ENCODE assay signal across 9 mouse cellular contexts in the genomic region with DNA sequence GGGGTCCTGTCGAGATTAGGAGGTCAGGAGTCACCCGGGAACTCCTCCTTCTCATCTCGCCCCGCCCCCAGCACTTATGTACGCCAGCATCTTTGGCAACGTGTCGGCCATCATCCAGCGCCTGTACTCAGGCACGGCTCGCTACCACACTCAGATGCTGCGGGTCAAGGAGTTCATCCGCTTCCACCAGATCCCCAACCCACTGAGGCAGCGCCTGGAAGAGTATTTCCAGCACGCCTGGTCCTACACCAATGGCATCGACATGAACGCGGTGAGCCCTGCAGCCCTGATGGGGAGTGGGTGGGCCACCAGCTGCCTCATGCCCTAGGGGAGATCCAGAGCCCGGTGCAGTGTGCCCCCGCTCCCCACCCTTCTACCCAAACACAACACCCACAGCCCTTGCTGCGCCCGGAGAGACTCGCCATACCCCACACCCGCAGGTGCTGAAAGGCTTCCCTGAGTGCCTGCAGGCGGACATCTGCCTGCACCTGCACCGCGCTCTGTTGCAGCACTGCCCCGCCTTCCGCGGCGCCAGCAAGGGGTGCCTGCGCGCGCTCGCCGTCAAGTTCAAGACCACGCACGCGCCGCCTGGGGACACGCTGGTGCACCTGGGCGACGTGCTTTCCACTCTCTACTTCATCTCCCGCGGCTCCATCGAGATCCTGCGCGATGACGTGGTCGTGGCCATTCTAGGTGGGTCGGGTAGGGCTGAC. TPM values are rescaled to one million over a fixed set of nuclear protein-coding genes. Genes with fewer than 3 reads are reported as not detected.
DNase-seq lines count a peak whose midpoint lies in the region; ATAC-seq and TF ChIP-seq lines count a peak whose summit lies in the region.
"Had no signal": no experiment of that assay in that cellular context is flagged by ENCODE, and none has a peak within 500 bp of the region (broad histone marks: within the 10 kb centered on the region; RNA-seq: fewer than 3 reads in every experiment).

No protein-coding gene starts in this region.

- H3K4me1 ChIP-seq in heart, embryonic 12.5 days (replicated peaks), result peaks cover 8% of the 10 kb centered on the region
- 0 out of 2 replicates have a peak, but pooled peaks cover 4% of the 10 kb centered on the region for H3K4me1 ChIP-seq in forebrain, postnatal 0 days (ENCODE audit: insufficient read depth)
- H3K4me1 ChIP-seq in neural tube, embryonic 12.5 days, result peaks cover 10% of the 10 kb centered on the region

- no peak overlapping the region for H3K27ac ChIP-seq in heart, embryonic 12.5 days (ENCODE audit: poor library complexity, severe bottlenecking)
- peak overlapping the region; percentile 69 for H3K27ac ChIP-seq in forebrain, postnatal 0 days (ENCODE audit: low read depth, low read length)
- no peak overlapping the region for H3K27ac ChIP-seq in neural tube, embryonic 12.5 days

- no peaks in the 10 kb centered on the region for H3K9me3 ChIP-seq in heart, embryonic 12.5 days (replicated peaks)
- no peaks in the 10 kb centered on the region for H3K9me3 ChIP-seq in forebrain, postnatal 0 days (ENCODE audit: low read length)
- no peaks in the 10 kb centered on the region for H3K9me3 ChIP-seq in neural tube, embryonic 12.5 days

- peak; percentile 36; the same call in 1 of the 2 replicates for ATAC-seq in heart, embryonic 12.5 days (ENCODE audit: insufficient number of reproducible peaks, low FRiP score)
- peak; percentile 89 for ATAC-seq in forebrain, postnatal 0 days
- ATAC-seq in neural tube, embryonic 12.5 days (ENCODE audit: low FRiP score, low read depth), result peak; percentile 54

- H3K9ac ChIP-seq in heart, embryonic 12.5 days, result peak overlapping the region; percentile 31; the same call in 1 of the 2 replicates
- H3K9ac ChIP-seq in forebrain, postnatal 0 days, result peak overlapping the region; percentile 57
- peak overlapping the region; percentile 56 for H3K9ac ChIP-seq in neural tube, embryonic 12.5 days

- H3K36me3 ChIP-seq in heart, embryonic 12.5 days, result no peaks in the 10 kb centered on the region
- no peaks in the 10 kb centered on the region for H3K36me3 ChIP-seq in forebrain, postnatal 0 days (ENCODE audit: insufficient read depth)
- no peaks in the 10 kb centered on the region for H3K36me3 ChIP-seq in neural tube, embryonic 12.5 days

- H3K4me2 ChIP-seq in heart, embryonic 12.5 days, result peak overlapping the region; percentile 78
- peak overlapping the region; percentile 74 for H3K4me2 ChIP-seq in forebrain, postnatal 0 days (ENCODE audit: low read depth)
- H3K4me2 ChIP-seq in neural tube, embryonic 12.5 days (replicated peaks), result peak overlapping the region; percentile 73

- H3K27me3 ChIP-seq in heart, embryonic 12.5 days (replicated peaks), result peaks cover 58% of the 10 kb centered on the region
- H3K27me3 ChIP-seq in forebrain, postnatal 0 days (ENCODE audit: insufficient read depth, low read length), result no peaks in the 10 kb centered on the region
- peaks cover 15% of the 10 kb centered on the region for H3K27me3 ChIP-seq in neural tube, embryonic 12.5 days (replicated peaks)

- no peak; the same call in 1 of the 2 replicates for TF ChIP-seq CTCF in forebrain, postnatal 0 days (IDR thresholded peaks at IDR 0.05; ENCODE audit: low read depth)

- H3K4me3 ChIP-seq in heart, embryonic 12.5 days, result peak overlapping the region; percentile 37
- H3K4me3 ChIP-seq in forebrain, postnatal 0 days (ENCODE audit: low read depth, low read length), result peak overlapping the region; percentile 42
- H3K4me3 ChIP-seq in neural tube, embryonic 12.5 days, result peak overlapping the region; percentile 34

- 2% methylated on average over 50 of the region's 50 CpGs for WGBS in heart, embryonic 12.5 days
- WGBS in forebrain, postnatal 0 days, result under 1% methylated on average over 50 of the region's 50 CpGs
- under 1% methylated on average over 50 of the region's 50 CpGs for WGBS in neural tube, embryonic 12.5 days

- intact Hi-C loops in heart, postnatal 10 days (cut with DNase I), result no loop called here

- no peak for DNase-seq in heart, postnatal 10 days
- DNase-seq in T-cell, adult 2 months (ENCODE audit: low spot score), result peak; percentile 40
- peak; percentile 70 for DNase-seq in forebrain, postnatal 0 days
- DNase-seq in left cerebral cortex, adult 11 months (ENCODE audit: low spot score), result peak; percentile 36
- peak; percentile 82 for DNase-seq in thymus, postnatal 4 days
- no peak for DNase-seq in gastrocnemius, postnatal 25 days

RNA-seq across cellular contexts. Expression of a gene that starts 12.3 kb away (rescaled TPM):
- polyA plus RNA-seq in heart, embryonic 12.5 days (2016; fragmentation: Nextera tagmentation; extraction: Ambion mirVana), result 0.19 TPM in 1 of 2 replicates, not detected in the other
- total RNA-seq in heart, postnatal 10 days (2021), result under 1 TPM in 1 of 2 experiments, not detected in 1; 0.31 TPM
- 0.92 and 2.8 TPM in 2 replicates for total RNA-seq in forebrain, postnatal 0 days (2014; rRNA removed)
- polyA plus RNA-seq in forebrain, postnatal 0 days (2015; fragmentation: Nextera tagmentation; extraction: Ambion mirVana), result 0.80 and 1.5 TPM in 2 replicates
- polyA plus RNA-seq in neural tube, embryonic 12.5 days (2016; fragmentation: Nextera tagmentation; extraction: Ambion mirVana), result 5.3 and 7.7 TPM in 2 replicates
- total RNA-seq in gastrocnemius, postnatal 25 days (2021), result not detected

RNA-seq across cellular contexts. Expression of a gene that starts 16.5 kb away (rescaled TPM):
- polyA plus RNA-seq in heart, embryonic 12.5 days (2016; fragmentation: Nextera tagmentation; extraction: Ambion mirVana), result 62.7 and 69.9 TPM in 2 replicates
- 10 to 100 TPM; 54.6 to 57.6 TPM for total RNA-seq in heart, postnatal 10 days (2021)
- total RNA-seq in forebrain, postnatal 0 days (2014; rRNA removed), result 150 and 222 TPM in 2 replicates
- 79.1 and 115 TPM in 2 replicates for polyA plus RNA-seq in forebrain, postnatal 0 days (2015; fragmentation: Nextera tagmentation; extraction: Ambion mirVana)
- 115 and 118 TPM in 2 replicates for polyA plus RNA-seq in neural tube, embryonic 12.5 days (2016; fragmentation: Nextera tagmentation; extraction: Ambion mirVana)
- total RNA-seq in gastrocnemius, postnatal 25 days (2021), result 10 to 100 TPM; 25.9 to 26.1 TPM

RNA-seq across cellular contexts. Expression of a gene that starts 25.7 kb away (rescaled TPM):
- not detected in 2 replicates for polyA plus RNA-seq in heart, embryonic 12.5 days (2016; fragmentation: Nextera tagmentation; extraction: Ambion mirVana)
- total RNA-seq in heart, postnatal 10 days (2021), result not detected
- not detected in 2 replicates for total RNA-seq in forebrain, postnatal 0 days (2014; rRNA removed)
- not detected in 2 replicates for polyA plus RNA-seq in forebrain, postnatal 0 days (2015; fragmentation: Nextera tagmentation; extraction: Ambion mirVana)
- not detected in 2 replicates for polyA plus RNA-seq in neural tube, embryonic 12.5 days (2016; fragmentation: Nextera tagmentation; extraction: Ambion mirVana)
- total RNA-seq in gastrocnemius, postnatal 25 days (2021), result not detected
- total RNA-seq: left cerebral cortex, postnatal 10 days had no signal

RNA-seq across cellular contexts. Expression of a gene that starts 45.7 kb away (rescaled TPM):
- polyA plus RNA-seq in heart, embryonic 12.5 days (2016; fragmentation: Nextera tagmentation; extraction: Ambion mirVana), result 9.0 and 11.8 TPM in 2 replicates
- total RNA-seq in heart, postnatal 10 days (2021), result 10 to 100 TPM; 49.4 to 50.1 TPM
- 17.4 and 18.1 TPM in 2 replicates for total RNA-seq in forebrain, postnatal 0 days (2014; rRNA removed)
- polyA plus RNA-seq in forebrain, postnatal 0 days (2015; fragmentation: Nextera tagmentation; extraction: Ambion mirVana), result 2.9 and 5.0 TPM in 2 replicates
- polyA plus RNA-seq in neural tube, embryonic 12.5 days (2016; fragmentation: Nextera tagmentation; extraction: Ambion mirVana), result 9.3 and 10.3 TPM in 2 replicates
- total RNA-seq in gastrocnemius, postnatal 25 days (2021), result 10 to 100 TPM; 42.1 to 44.3 TPM

RNA-seq across cellular contexts. Expression of a gene that starts 52.5 kb away (rescaled TPM):
- polyA plus RNA-seq in heart, embryonic 12.5 days (2016; fragmentation: Nextera tagmentation; extraction: Ambion mirVana), result 1.00 and 1.3 TPM in 2 replicates
- 10 to 100 TPM; 20.4 to 29.1 TPM for total RNA-seq in heart, postnatal 10 days (2021)
- total RNA-seq in forebrain, postnatal 0 days (2014; rRNA removed), result 10.3 and 14.3 TPM in 2 replicates
- 5.3 and 8.0 TPM in 2 replicates for polyA plus RNA-seq in forebrain, postnatal 0 days (2015; fragmentation: Nextera tagmentation; extraction: Ambion mirVana)
- polyA plus RNA-seq in neural tube, embryonic 12.5 days (2016; fragmentation: Nextera tagmentation; extraction: Ambion mirVana), result 1.0 and 1.1 TPM in 2 replicates
- total RNA-seq in gastrocnemius, postnatal 25 days (2021), result 10 to 100 TPM; 31.1 to 33.9 TPM

Comparison
In these comparisons a context has a peak if more than half of its experiments do, and no peak if none do; other contexts are left out.
1. ATAC-seq: peak in every context shown above with its lines; median percentile 89 in forebrain, postnatal 0 days; 54 in neural tube, embryonic 12.5 days; 36 in heart, embryonic 12.5 days.
2. DNase-seq: peak in T-cell, adult 2 months (single experiment), forebrain, postnatal 0 days (single experiment), left cerebral cortex, adult 11 months (single experiment) and thymus, postnatal 4 days (single experiment); none in heart, postnatal 10 days (0 of 2) and gastrocnemius, postnatal 25 days (single experiment).
3. Peak in every context shown above with its lines, with median percentiles within 50 percentile points of each other: H3K4me2 ChIP-seq, H3K4me3 ChIP-seq and H3K9ac ChIP-seq.